Mouse (Mus musculus) heart, embryonic 15.5 days (tissue): Measurements from ENCODE around the gene Rpl9-ps1. TPM values are rescaled to one million over a fixed set of nuclear protein-coding genes. Genes with fewer than 3 reads are reported as not detected.

Source experiments
- ATAC-seq: fragments of 200-750 bp; cut with Nextera tagmentation; replicated peaks from 2 replicates; pipeline ENCODE4 v1.8.0; 2017; ENCODE audit warnings: low read depth, moderate TSS enrichment; ENCODE audit not compliant: insufficient number of reproducible peaks, insufficient read depth, low FRiP score
- H3K27ac ChIP-seq: fragments of 300-500 bp; sonication (generic); 2 replicates; pipeline ENCODE4 v1.5.1; 2015; ENCODE audit warnings: mild to moderate bottlenecking, inconsistent platforms
- H3K27me3 ChIP-seq: fragments of 300-500 bp; sonication (generic); 2 replicates; pipeline ENCODE4 v1.6.1; 2015; ENCODE audit warnings: inconsistent platforms
- H3K36me3 ChIP-seq: fragments of 300-500 bp; sonication (generic); 2 replicates; pipeline ENCODE4 v1.6.1; 2015; ENCODE audit warnings: mild to moderate bottlenecking, inconsistent platforms
- H3K4me1 ChIP-seq: fragments of 300-500 bp; sonication (generic); replicated peaks from 2 replicates; pipeline ENCODE4 v1.6.1; 2015; ENCODE audit warnings: inconsistent platforms
- H3K4me2 ChIP-seq: fragments of 300-500 bp; sonication (generic); 2 replicates; pipeline ENCODE4 v1.6.1; 2015; ENCODE audit warnings: inconsistent platforms, mild to moderate bottlenecking, moderate library complexity
- H3K4me3 ChIP-seq: fragments of 300-500 bp; sonication (generic); 2 replicates; pipeline ENCODE4 v1.5.1; 2015; ENCODE audit warnings: mild to moderate bottlenecking, inconsistent platforms
- H3K9ac ChIP-seq: fragments of 300-500 bp; sonication (generic); 2 replicates; pipeline ENCODE4 v1.6.1; 2015; ENCODE audit warnings: mild to moderate bottlenecking, inconsistent platforms
- H3K9me3 ChIP-seq: fragments of 300-500 bp; sonication (generic); replicated peaks from 2 replicates; pipeline ENCODE4 v1.6.1; 2016; ENCODE audit warnings: inconsistent platforms
- WGBS: fragments of 180-500 bp; shearing (Covaris S2); methylation state at CpG from one replicate; pipeline ENCODE4 v1.1.7; 2015; ENCODE audit warnings: mixed read lengths; 5-methylcytosine and 5-hydroxymethylcytosine counted together
- polyA plus RNA-seq: library from polyadenylated mRNA; unstranded; fragments of >200 nt; fragmentation: Nextera tagmentation; extraction: Ambion mirVana; gene quantifications from 2 replicates; pipeline ENCODE4 v1.2.1, GENCODE M21; 2015

Rpl9-ps1 gene
- polyA plus RNA-seq, 1 experiment from 2014 or later = not detected

- Histone ChIP-seq H3K36me3 (no peaks in the 10 kb centered on the region), H3K27ac (no peak overlapping the region), H3K4me2 (no peak overlapping the region), H3K9me3 (no peaks in the 10 kb centered on the region), H3K4me3 (no peak overlapping the region), H3K9ac (no peak overlapping the region), H3K27me3 (no peaks in the 10 kb centered on the region), H3K4me1 (0 out of 2 replicates have a peak, but pooled peaks cover 5% of the 10 kb centered on the region)
- no peak for ATAC-seq
- whole genome bisulfite sequencing = 40% methylated on average over 2 of the region's 2 CpGs
These were observed 4.2 kb downstream of the Rpl9-ps1 start for GRCm38 (mm10) chr11:83641216-83641615.

GRCm38 (mm10) chr11:83640141-83640540 is 5.3 kb downstream of the Rpl9-ps1 start:
- Histone ChIP-seq H3K4me2 (no peak overlapping the region), H3K9ac (no peak overlapping the region), H3K27ac (no peak overlapping the region), H3K36me3 (no peaks in the 10 kb centered on the region), H3K4me3 (no peak overlapping the region), H3K9me3 (no peaks in the 10 kb centered on the region), H3K27me3 (no peaks in the 10 kb centered on the region), H3K4me1 (0 out of 2 replicates have a peak, but pooled peaks cover 5% of the 10 kb centered on the region)
- WGBS = 72% methylated on average over 5 of the region's 5 CpGs
- ATAC-seq = no peak

GRCm38 (mm10) chr11:83639533-83639932 is 5.9 kb downstream of the Rpl9-ps1 start:
- no peak overlapping the region for H3K27ac ChIP-seq
- no peak overlapping the region for H3K4me2 ChIP-seq
- H3K36me3 ChIP-seq = no peaks in the 10 kb centered on the region
- no peak overlapping the region for H3K9ac ChIP-seq
- H3K27me3 ChIP-seq = no peaks in the 10 kb centered on the region
- ATAC-seq = no peak
- no peak overlapping the region for H3K4me3 ChIP-seq
- H3K9me3 ChIP-seq = no peaks in the 10 kb centered on the region
- 52% methylated on average over 3 of the region's 3 CpGs for WGBS
- 0 out of 2 replicates have a peak, but pooled peaks cover 5% of the 10 kb centered on the region for H3K4me1 ChIP-seq

GRCm38 (mm10) chr11:83638934-83639333 is 6.5 kb downstream of the Rpl9-ps1 start:
- Histone ChIP-seq H3K4me2 (no peak overlapping the region), H3K4me3 (no peak overlapping the region), H3K9ac (no peak overlapping the region), H3K27me3 (no peaks in the 10 kb centered on the region), H3K9me3 (no peaks in the 10 kb centered on the region), H3K4me1 (peaks cover 6% of the 10 kb centered on the region; the same call in 1 of the 2 replicates), H3K36me3 (no peaks in the 10 kb centered on the region), H3K27ac (no peak overlapping the region)
- ATAC-seq = no peak
- 65% methylated on average over 2 of the region's 2 CpGs for WGBS

GRCm38 (mm10) chr11:83636742-83637235 is 8.6 kb downstream of the Rpl9-ps1 start:
- no peak; the same call in 1 of the 2 replicates for ATAC-seq
- Histone ChIP-seq H3K27me3 (no peaks in the 10 kb centered on the region), H3K4me2 (no peak overlapping the region), H3K4me1 (peaks cover 12% of the 10 kb centered on the region; the same call in 1 of the 2 replicates), H3K4me3 (no peak overlapping the region), H3K9ac (no peak overlapping the region), H3K9me3 (no peaks in the 10 kb centered on the region), H3K27ac (no peak overlapping the region), H3K36me3 (no peaks in the 10 kb centered on the region)
- 45% methylated on average over 1 of the region's 1 CpGs for WGBS

- Histone ChIP-seq H3K4me1 (peaks cover 12% of the 10 kb centered on the region; the same call in 1 of the 2 replicates), H3K27ac (no peak overlapping the region), H3K4me2 (no peak overlapping the region), H3K36me3 (no peaks in the 10 kb centered on the region), H3K9ac (no peak overlapping the region), H3K27me3 (no peaks in the 10 kb centered on the region), H3K9me3 (no peaks in the 10 kb centered on the region), H3K4me3 (no peak overlapping the region)
- WGBS = 90% methylated on average over 2 of the region's 2 CpGs
- no peak for ATAC-seq
These were observed 10.5 kb downstream of the Rpl9-ps1 start for GRCm38 (mm10) chr11:83634898-83635297.

- WGBS = 55% methylated on average over 4 of the region's 4 CpGs
- Histone ChIP-seq H3K36me3 (no peaks in the 10 kb centered on the region), H3K4me3 (no peak overlapping the region), H3K9me3 (no peaks in the 10 kb centered on the region), H3K9ac (no peak overlapping the region), H3K4me2 (no peak overlapping the region), H3K27ac (no peak overlapping the region), H3K4me1 (peaks cover 12% of the 10 kb centered on the region; the same call in 1 of the 2 replicates), H3K27me3 (no peaks in the 10 kb centered on the region)
- no peak for ATAC-seq
These were observed 11.0 kb downstream of the Rpl9-ps1 start for GRCm38 (mm10) chr11:83634425-83634824.

GRCm38 (mm10) chr11:83632744-83633143 is 12.7 kb downstream of the Rpl9-ps1 start:
- ATAC-seq = no peak
- H3K27ac ChIP-seq = no peak overlapping the region
- peaks cover 12% of the 10 kb centered on the region; the same call in 1 of the 2 replicates for H3K4me1 ChIP-seq
- H3K9me3 ChIP-seq = no peaks in the 10 kb centered on the region
- H3K9ac ChIP-seq = no peak overlapping the region
- no peaks in the 10 kb centered on the region for H3K36me3 ChIP-seq
- H3K4me3 ChIP-seq = no peak overlapping the region
- no peaks in the 10 kb centered on the region for H3K27me3 ChIP-seq
- whole genome bisulfite sequencing = 64% methylated on average over 4 of the region's 4 CpGs
- no peak overlapping the region for H3K4me2 ChIP-seq

GRCm38 (mm10) chr11:83631065-83631464 is 14.4 kb downstream of the Rpl9-ps1 start:
- H3K4me1 ChIP-seq = peaks cover 7% of the 10 kb centered on the region; the same call in 1 of the 2 replicates
- ATAC-seq = no peak
- H3K27me3 ChIP-seq = no peaks in the 10 kb centered on the region
- 69% methylated on average over 2 of the region's 2 CpGs for WGBS
- H3K36me3 ChIP-seq = no peaks in the 10 kb centered on the region
- H3K9ac ChIP-seq = no peak overlapping the region
- H3K4me3 ChIP-seq = no peak overlapping the region
- no peak overlapping the region for H3K27ac ChIP-seq
- no peaks in the 10 kb centered on the region for H3K9me3 ChIP-seq
- H3K4me2 ChIP-seq = no peak overlapping the region

- 89% methylated on average over 1 of the region's 1 CpGs for WGBS
- no peaks in the 10 kb centered on the region for H3K9me3 ChIP-seq
- no peak overlapping the region for H3K4me2 ChIP-seq
- ATAC-seq = no peak
- H3K27me3 ChIP-seq = no peaks in the 10 kb centered on the region
- H3K4me3 ChIP-seq = no peak overlapping the region
- no peak overlapping the region for H3K9ac ChIP-seq
- H3K36me3 ChIP-seq = no peaks in the 10 kb centered on the region
- H3K27ac ChIP-seq = no peak overlapping the region
- peaks cover 7% of the 10 kb centered on the region; the same call in 1 of the 2 replicates for H3K4me1 ChIP-seq
These were observed 14.8 kb downstream of the Rpl9-ps1 start for GRCm38 (mm10) chr11:83630630-83631029.

GRCm38 (mm10) chr11:83628808-83629207 is 16.6 kb downstream of the Rpl9-ps1 start:
- no peaks in the 10 kb centered on the region for H3K9me3 ChIP-seq
- ATAC-seq = no peak
- H3K27me3 ChIP-seq = no peaks in the 10 kb centered on the region
- H3K9ac ChIP-seq = no peak overlapping the region
- 80% methylated on average over 9 of the region's 9 CpGs for WGBS
- H3K36me3 ChIP-seq = no peaks in the 10 kb centered on the region
- H3K4me1 ChIP-seq = peaks cover 5% of the 10 kb centered on the region; the same call in 1 of the 2 replicates
- H3K4me2 ChIP-seq = no peak overlapping the region
- H3K27ac ChIP-seq = no peak overlapping the region
- no peak overlapping the region for H3K4me3 ChIP-seq

GRCm38 (mm10) chr11:83623586-83623985 is 21.8 kb downstream of the Rpl9-ps1 start:
- no peaks in the 10 kb centered on the region for H3K27me3 ChIP-seq
- H3K4me2 ChIP-seq = no peak overlapping the region
- H3K4me1 ChIP-seq = no peaks in the 10 kb centered on the region
- H3K4me3 ChIP-seq = no peak overlapping the region
- 82% methylated on average over 3 of the region's 3 CpGs for WGBS
- no peaks in the 10 kb centered on the region for H3K9me3 ChIP-seq
- no peak overlapping the region for H3K9ac ChIP-seq
- no peak for ATAC-seq
- H3K27ac ChIP-seq = no peak overlapping the region
- H3K36me3 ChIP-seq = no peaks in the 10 kb centered on the region
